Mouse (Mus musculus) liver, embryonic 15.5 days (tissue): ENCODE measurements around the gene Dapk2. TPM values are rescaled to one million over a fixed set of nuclear protein-coding genes. Genes with fewer than 3 reads are reported as not detected.
"Not testable (repeated sequence)": the region's sequence is repeated elsewhere in the genome, so short reads cannot be mapped to it uniquely, and the experiment has no call there.

Source experiments
- ATAC-seq: fragments of 200-750 bp; cut with Nextera tagmentation; 2 replicates; pipeline ENCODE4 v1.8.0; 2017; ENCODE audit warnings: moderate number of reproducible peaks, mild to moderate bottlenecking, moderate library complexity; ENCODE audit not compliant: insufficient read depth
- H3K27ac ChIP-seq: fragments of 300-500 bp; sonication (generic); replicated peaks from 2 replicates; pipeline ENCODE4 v1.5.1; 2015; ENCODE audit warnings: mild to moderate bottlenecking, inconsistent platforms
- H3K27me3 ChIP-seq: fragments of 300-500 bp; sonication (generic); 2 replicates; pipeline ENCODE4 v1.6.1; 2015; ENCODE audit warnings: mild to moderate bottlenecking, inconsistent platforms
- H3K36me3 ChIP-seq: fragments of 300-500 bp; sonication (generic); replicated peaks from 2 replicates; pipeline ENCODE4 v1.6.1; 2015; ENCODE audit warnings: moderate library complexity, mild to moderate bottlenecking, inconsistent platforms
- H3K4me1 ChIP-seq: fragments of 300-500 bp; sonication (generic); replicated peaks from 2 replicates; pipeline ENCODE4 v1.6.1; 2015; ENCODE audit warnings: inconsistent platforms
- H3K4me2 ChIP-seq: fragments of 300-500 bp; sonication (generic); 2 replicates; pipeline ENCODE4 v1.6.1; 2015; ENCODE audit warnings: moderate library complexity, mild to moderate bottlenecking, inconsistent platforms
- H3K4me3 ChIP-seq: fragments of 300-500 bp; sonication (generic); replicated peaks from 2 replicates; pipeline ENCODE4 v1.5.1; 2015; ENCODE audit warnings: mild to moderate bottlenecking, inconsistent platforms
- H3K9ac ChIP-seq: fragments of 300-500 bp; sonication (generic); 2 replicates; pipeline ENCODE4 v1.6.1; 2015; ENCODE audit warnings: moderate library complexity, mild to moderate bottlenecking, inconsistent platforms
- H3K9me3 ChIP-seq: fragments of 300-500 bp; sonication (generic); replicated peaks from 2 replicates; pipeline ENCODE4 v1.6.1; 2016; ENCODE audit warnings: inconsistent platforms
- WGBS: fragments of 180-500 bp; shearing (Covaris S2); methylation state at CpG from one replicate; pipeline ENCODE4 v1.1.7; 2015; ENCODE audit warnings: mixed read lengths; ENCODE audit not compliant: insufficient replicate concordance; 5-methylcytosine and 5-hydroxymethylcytosine counted together
- polyA plus RNA-seq: library from polyadenylated mRNA; unstranded; fragments of >200 nt; fragmentation: Nextera tagmentation; extraction: Ambion mirVana; gene quantifications from 2 replicates; pipeline ENCODE4 v1.2.1, GENCODE M21; 2015

Dapk2 gene
- polyA plus RNA-seq, 1 experiment from 2014 or later, result 33.9 TPM

- Histone ChIP-seq H3K4me1 (peaks cover 20% of the 10 kb centered on the region), H3K4me3 (no peak overlapping the region), H3K4me2 (0 out of 2 replicates have a peak overlapping the region, but pooled peaks have one; percentile 7), H3K27me3 (peaks cover 10% of the 10 kb centered on the region; the same call in 1 of the 2 replicates), H3K9me3 (no peaks in the 10 kb centered on the region), H3K9ac (no peak overlapping the region), H3K27ac (peak overlapping the region; percentile 41; the same call in 1 of the 2 replicates), H3K36me3 (peaks cover 2% of the 10 kb centered on the region; the same call in 1 of the 2 replicates)
- 7% methylated on average over 14 of the region's 14 CpGs for WGBS
- peak; percentile 80 for ATAC-seq
Measured at GRCm38 (mm10) chr9:66276697-66277385, 118.8 kb downstream of the Dapk2 start.

DNA sequence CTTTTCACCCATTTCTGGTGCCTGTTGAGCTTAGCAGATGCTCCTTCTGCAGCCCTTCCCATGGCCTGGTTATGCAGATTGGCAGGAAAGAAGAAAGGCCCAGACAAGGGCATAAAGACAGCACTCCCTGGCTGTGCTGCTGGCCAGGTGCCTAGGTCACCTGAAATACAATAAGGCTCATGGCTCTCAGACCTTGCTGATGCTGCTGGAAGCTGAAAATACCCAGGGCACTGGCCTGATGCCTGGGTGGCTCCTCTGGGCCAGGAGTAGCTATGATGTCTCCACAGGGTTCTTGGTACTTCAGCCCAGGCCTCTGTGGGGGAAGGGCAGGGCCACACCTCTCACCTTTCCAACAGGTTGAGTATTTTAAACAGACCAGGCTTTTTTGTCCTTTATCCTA, 121.6 kb downstream of the Dapk2 start:
- no peak overlapping the region for H3K27ac ChIP-seq
- no peak overlapping the region for H3K9ac ChIP-seq
- no peak overlapping the region for H3K4me2 ChIP-seq
- H3K27me3 ChIP-seq, result peaks cover 10% of the 10 kb centered on the region; the same call in 1 of the 2 replicates
- H3K36me3 ChIP-seq, result no peaks in the 10 kb centered on the region
- no peaks in the 10 kb centered on the region for H3K9me3 ChIP-seq
- no peak overlapping the region for H3K4me3 ChIP-seq
- ATAC-seq, result no peak
- peaks cover 24% of the 10 kb centered on the region for H3K4me1 ChIP-seq

DNA sequence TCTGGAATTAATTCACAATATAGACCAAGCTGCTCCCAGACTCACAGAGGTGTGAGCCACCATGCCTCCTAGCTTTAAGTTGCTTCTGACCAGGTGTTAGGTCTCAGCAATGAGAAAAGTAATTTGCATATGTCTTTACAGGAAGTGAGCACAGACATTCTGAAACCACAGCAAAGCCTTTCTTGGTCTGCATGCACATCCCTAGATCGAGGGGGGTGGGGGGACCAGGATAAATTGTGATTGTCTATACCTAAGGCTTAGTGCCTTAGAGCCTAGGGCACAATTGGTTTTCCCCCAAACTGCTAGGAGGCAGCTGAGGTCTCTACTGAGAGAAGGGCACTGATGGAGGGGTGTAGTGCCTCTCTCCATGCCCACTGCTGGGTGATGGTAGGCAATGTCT, 122.5 kb downstream of the Dapk2 start:
- Histone ChIP-seq H3K27me3 (peaks cover 10% of the 10 kb centered on the region; the same call in 1 of the 2 replicates), H3K27ac (no peak overlapping the region), H3K4me2 (no peak overlapping the region), H3K9ac (no peak overlapping the region), H3K36me3 (no peaks in the 10 kb centered on the region), H3K9me3 (no peaks in the 10 kb centered on the region), H3K4me1 (peaks cover 20% of the 10 kb centered on the region), H3K4me3 (no peak overlapping the region)
- WGBS, result 5% methylated on average over 1 of the region's 1 CpGs
- no peak for ATAC-seq

DNA sequence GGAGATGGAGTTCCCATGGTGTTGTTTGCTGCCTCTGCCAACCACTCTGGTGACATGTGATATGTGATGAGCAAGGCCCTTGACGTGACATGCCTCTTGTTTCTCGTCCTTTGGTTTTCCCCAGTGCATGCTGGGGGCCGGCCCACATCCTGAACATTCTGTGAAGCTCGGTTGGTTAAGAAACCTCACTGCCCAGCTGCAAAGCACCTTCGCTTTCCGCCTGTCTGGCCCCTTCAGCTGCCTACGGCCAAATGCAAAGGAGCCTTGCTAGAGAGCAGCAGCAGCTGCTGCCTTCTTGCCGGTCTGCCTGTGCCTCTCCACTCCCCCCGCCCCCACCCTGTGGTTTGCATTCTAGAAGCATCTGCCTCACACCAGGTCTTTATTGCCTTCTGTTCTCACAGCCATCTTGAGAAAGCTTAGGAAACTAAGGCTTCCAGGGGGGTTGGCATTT, 123.5 kb downstream of the Dapk2 start:
- Histone ChIP-seq H3K4me1 (peaks cover 16% of the 10 kb centered on the region), H3K4me3 (no peak overlapping the region), H3K9ac (no peak overlapping the region), H3K4me2 (no peak overlapping the region), H3K27me3 (peaks cover 10% of the 10 kb centered on the region; the same call in 1 of the 2 replicates), H3K36me3 (no peaks in the 10 kb centered on the region), H3K27ac (no peak overlapping the region), H3K9me3 (no peaks in the 10 kb centered on the region)
- ATAC-seq, result no peak
- 38% methylated on average over 9 of the region's 9 CpGs for WGBS

GRCm38 (mm10) chr9:66282582-66282981, 124.6 kb downstream of the Dapk2 start:
- ATAC-seq, result no peak
- 79% methylated on average over 1 of the region's 1 CpGs for WGBS
- H3K4me1 ChIP-seq, result peaks cover 7% of the 10 kb centered on the region
- H3K27me3 ChIP-seq, result peaks cover 10% of the 10 kb centered on the region; the same call in 1 of the 2 replicates
- H3K4me3 ChIP-seq, result no peak overlapping the region
- H3K36me3 ChIP-seq, result no peaks in the 10 kb centered on the region
- H3K27ac ChIP-seq, result no peak overlapping the region
- no peak overlapping the region for H3K9ac ChIP-seq
- H3K4me2 ChIP-seq, result no peak overlapping the region
- no peaks in the 10 kb centered on the region for H3K9me3 ChIP-seq

GRCm38 (mm10) chr9:66283565-66284203, 125.7 kb downstream of the Dapk2 start:
- Histone ChIP-seq H3K36me3 (no peaks in the 10 kb centered on the region), H3K4me3 (no peak overlapping the region), H3K27me3 (peaks cover 10% of the 10 kb centered on the region; the same call in 1 of the 2 replicates), H3K9me3 (no peaks in the 10 kb centered on the region), H3K9ac (no peak overlapping the region), H3K27ac (no peak overlapping the region), H3K4me2 (no peak overlapping the region), H3K4me1 (peaks cover 7% of the 10 kb centered on the region)
- ATAC-seq, result peak; percentile 44; the same call in 1 of the 2 replicates
- WGBS, result 5% methylated on average over 2 of the region's 2 CpGs

- H3K4me1 ChIP-seq, H3K4me2 ChIP-seq, H3K9ac ChIP-seq, H3K36me3 ChIP-seq, H3K4me3 ChIP-seq, H3K9me3 ChIP-seq, ATAC-seq, H3K27ac ChIP-seq, H3K27me3 ChIP-seq: not testable (repeated sequence)
- 82% methylated on average over 2 of the region's 2 CpGs for WGBS
Measured at GRCm38 (mm10) chr9:66285241-66285640, 127.2 kb downstream of the Dapk2 start.

- H3K9me3 ChIP-seq, result no peaks in the 10 kb centered on the region
- H3K4me2 ChIP-seq, result no peak overlapping the region
- no peak overlapping the region for H3K27ac ChIP-seq
- H3K4me1 ChIP-seq, result peaks cover 7% of the 10 kb centered on the region
- H3K9ac ChIP-seq, result no peak overlapping the region
- ATAC-seq, result no peak
- H3K36me3 ChIP-seq, result no peaks in the 10 kb centered on the region
- no peaks in the 10 kb centered on the region for H3K27me3 ChIP-seq
- H3K4me3 ChIP-seq, result no peak overlapping the region
- 47% methylated on average over 7 of the region's 7 CpGs for WGBS
Measured at GRCm38 (mm10) chr9:66285901-66286300, 127.9 kb downstream of the Dapk2 start.

DNA sequence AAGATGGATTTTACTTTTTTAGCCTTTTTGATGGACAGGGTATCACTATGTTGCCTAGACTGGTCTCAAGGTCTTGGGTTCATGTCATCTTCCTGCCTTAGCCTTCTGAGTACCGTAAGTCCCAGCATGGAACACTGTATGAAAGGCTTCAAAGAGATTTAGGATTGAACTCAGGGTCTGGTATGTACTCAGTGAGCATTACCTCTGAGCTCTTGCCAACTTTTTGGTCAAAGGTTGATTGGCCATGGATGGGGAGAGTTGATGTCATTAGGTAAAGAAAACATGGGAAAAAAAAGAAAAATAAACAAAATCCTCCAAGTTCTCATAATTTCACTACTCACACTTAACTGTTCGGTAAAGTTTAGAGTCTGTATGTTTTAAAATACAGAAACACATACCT, 132.7 kb downstream of the Dapk2 start:
- no peak for ATAC-seq

DNA sequence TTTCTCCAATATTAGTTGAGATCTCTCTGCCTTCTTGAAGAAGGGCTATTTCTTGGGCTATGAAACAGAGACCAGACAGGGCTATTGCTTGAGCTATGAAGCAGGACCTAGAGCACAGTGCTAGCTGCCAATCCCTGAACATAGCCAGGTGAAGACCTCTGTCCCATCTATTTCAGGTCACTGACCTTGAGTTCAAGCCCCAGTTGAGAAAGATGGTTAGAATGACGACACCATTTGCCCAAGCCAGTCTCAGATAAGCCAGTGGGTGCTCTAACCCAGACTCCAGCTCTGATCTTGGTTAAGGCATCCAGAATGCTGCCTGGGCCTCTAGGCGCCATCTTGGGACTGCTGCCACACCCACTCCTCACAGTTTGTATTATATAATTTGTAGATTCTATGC, 135.3 kb downstream of the Dapk2 start:
- ATAC-seq, result no peak
- Histone ChIP-seq H3K36me3 (no peaks in the 10 kb centered on the region), H3K9ac (no peak overlapping the region), H3K27ac (no peak overlapping the region), H3K4me1 (peaks cover 23% of the 10 kb centered on the region), H3K4me3 (no peak overlapping the region), H3K9me3 (no peaks in the 10 kb centered on the region), H3K4me2 (no peak overlapping the region), H3K27me3 (no peaks in the 10 kb centered on the region)
- WGBS, result 54% methylated on average over 2 of the region's 2 CpGs

More for the DNA sequence above, 132.7 kb downstream of the Dapk2 start:
- no peak overlapping the region for H3K4me2 ChIP-seq
- 75% methylated on average over 2 of the region's 2 CpGs for WGBS
- peaks cover 25% of the 10 kb centered on the region for H3K4me1 ChIP-seq
- no peaks in the 10 kb centered on the region for H3K36me3 ChIP-seq
- no peaks in the 10 kb centered on the region for H3K9me3 ChIP-seq
- H3K4me3 ChIP-seq, result no peak overlapping the region
- H3K9ac ChIP-seq, result no peak overlapping the region
- H3K27ac ChIP-seq, result no peak overlapping the region
- H3K27me3 ChIP-seq, result no peaks in the 10 kb centered on the region

- no peak for ATAC-seq
- no peaks in the 10 kb centered on the region for H3K36me3 ChIP-seq
- H3K4me3 ChIP-seq, result no peak overlapping the region
- 80% methylated on average over 1 of the region's 1 CpGs for WGBS
- no peak overlapping the region for H3K9ac ChIP-seq
- no peaks in the 10 kb centered on the region for H3K27me3 ChIP-seq
- H3K27ac ChIP-seq, result no peak overlapping the region
- no peaks in the 10 kb centered on the region for H3K9me3 ChIP-seq
- H3K4me2 ChIP-seq, result no peak overlapping the region
- H3K4me1 ChIP-seq, result peaks cover 23% of the 10 kb centered on the region
Measured at GRCm38 (mm10) chr9:66294227-66294626, 136.2 kb downstream of the Dapk2 start.
